Mouse (Mus musculus) ovary, postnatal 10 days (tissue): ENCODE results near the gene Olfr538.
"Not testable (repeated sequence)": the region's sequence is repeated elsewhere in the genome, so short reads cannot be mapped to it uniquely, and the experiment has no call there.

Source experiments
- DNase-seq: peaks from one replicate; pipeline ENCODE4 v3.0.0; 2022; ENCODE audit warnings: low spot score

Gene Olfr538

GRCm38 (mm10) chr7:140567586-140567985, at the start of gene Olfr538:
Gene Olfr538, plus strand, starts transcription at chr7:140567886.
- no peak for DNase-seq

GRCm38 (mm10) chr7:140539746-140540145, 27.9 kb upstream of the Olfr538 start:
- DNase-seq: no peak

DNA sequence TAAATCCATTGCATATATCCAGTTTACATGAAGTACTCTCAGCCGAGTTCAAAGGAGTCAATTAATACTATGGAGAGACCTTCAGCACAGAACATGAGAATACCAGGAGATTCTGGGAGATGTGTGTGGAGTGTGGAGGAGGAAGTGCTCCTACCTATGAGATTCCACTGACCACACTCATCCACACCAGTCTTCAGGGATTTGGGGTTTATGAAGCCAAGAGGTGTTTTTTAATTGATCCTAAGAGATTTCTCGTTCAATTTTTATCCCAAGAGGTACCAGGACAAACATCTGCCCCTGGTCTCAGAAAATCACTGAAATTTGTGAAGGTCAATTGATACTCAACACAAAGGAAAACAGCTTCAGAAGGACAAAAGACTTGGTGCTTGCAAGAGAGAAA, 33.3 kb downstream of the Olfr538 start, which contains the start of gene Olfr46:
Gene Olfr46, plus strand, starts transcription at position 301 of the 400 bp plus-strand sequence.
- not testable (repeated sequence) for DNase-seq
